Mouse (Mus musculus) myocyte (in vitro differentiated cells): ENCODE measurements at regions not wholly inside any gene's neighbourhood (a gene's known extent, or its start where the extent isn't known, plus 50 kb on each side); places are given as distances from the start of the nearest gene placed in this dataset.

Experiments used
- H3K27me3 ChIP-seq: one replicate; pipeline ENCODE4 v1.6.1; 2011; ENCODE audit not compliant: control insufficient read depth, insufficient read depth, insufficient read length
- H3K36me3 ChIP-seq: one replicate; pipeline ENCODE4 v1.6.1; 2011; ENCODE audit not compliant: control insufficient read depth, insufficient read depth
- H3K4me2 ChIP-seq: one replicate; pipeline ENCODE4 v1.6.1; 2011; ENCODE audit warnings: low read depth, control low read depth
- H3K4me3 ChIP-seq: one replicate; pipeline ENCODE4 v1.5.1; 2011; ENCODE audit warnings: mild to moderate bottlenecking, control low read depth, moderate library complexity
- H3K79me2 ChIP-seq: one replicate; pipeline ENCODE4 v1.6.1; 2011; ENCODE audit not compliant: control insufficient read depth, insufficient read depth
- H3ac ChIP-seq: one replicate; pipeline ENCODE4 v1.6.1; 2011; ENCODE audit not compliant: control insufficient read depth, insufficient read length
- CEBPB ChIP-seq: IDR thresholded peaks from 2 replicates; pipeline ENCODE4 v1.6.1; 2011; ENCODE audit warnings: mild to moderate bottlenecking, moderate library complexity; ENCODE audit not compliant: poor library complexity, insufficient read depth, severe bottlenecking
- E2F4 ChIP-seq: IDR thresholded peaks from one replicate; pipeline ENCODE4 v1.6.1; 2011; ENCODE audit warnings: mild to moderate bottlenecking, control low read depth, moderate library complexity; ENCODE audit not compliant: insufficient read depth
- MAX ChIP-seq: IDR thresholded peaks from one replicate; pipeline ENCODE4 v1.6.1; 2011; ENCODE audit warnings: low read depth, mild to moderate bottlenecking, control low read depth
- MYOD1 ChIP-seq, 3 experiments: IDR thresholded peaks; one replicate each; pipeline ENCODE4 v1.6.1; 2011; ENCODE audit warnings: control low read depth in 2 of 3, low read depth in 2 of 3, mild to moderate bottlenecking in 2 of 3, moderate library complexity in 1 of 3; ENCODE audit not compliant: insufficient read length in 2 of 3, control insufficient read depth in 1 of 3
- MYOG ChIP-seq, 3 experiments: IDR thresholded peaks; one replicate each; pipeline ENCODE4 v1.6.1; 2011; ENCODE audit warnings: control low read depth in 2 of 3, low read depth in 2 of 3, mild to moderate bottlenecking in 2 of 3; ENCODE audit not compliant: insufficient read length in 2 of 3, control insufficient read depth in 1 of 3, insufficient read depth in 1 of 3
- POLR2A ChIP-seq: IDR thresholded peaks from one replicate; pipeline ENCODE4 v1.6.1; 2011; ENCODE audit warnings: low read depth, mild to moderate bottlenecking, control low read depth, moderate library complexity; ENCODE audit not compliant: insufficient read length
- POLR2AphosphoS2 ChIP-seq: IDR thresholded peaks from one replicate; pipeline ENCODE4 v1.6.1; 2011; ENCODE audit warnings: low read depth, control low read depth; ENCODE audit not compliant: insufficient read length
- REST ChIP-seq: IDR thresholded peaks from one replicate; pipeline ENCODE4 v1.6.1; 2011; ENCODE audit warnings: mild to moderate bottlenecking, control low read depth, moderate library complexity; ENCODE audit not compliant: insufficient read depth, insufficient read length
- SRF ChIP-seq: IDR thresholded peaks from one replicate; pipeline ENCODE4 v1.6.1; 2011; ENCODE audit warnings: low read depth; ENCODE audit not compliant: control insufficient read depth, insufficient read length
- TCF12 ChIP-seq: IDR thresholded peaks from one replicate; pipeline ENCODE4 v1.6.1; 2011; ENCODE audit warnings: mild to moderate bottlenecking, control low read depth; ENCODE audit not compliant: poor library complexity, insufficient read depth, severe bottlenecking
- TCF3 ChIP-seq: IDR thresholded peaks from one replicate; pipeline ENCODE4 v1.6.1; 2011; ENCODE audit warnings: low read depth, control low read depth; ENCODE audit not compliant: insufficient read length
- USF1 ChIP-seq: IDR thresholded peaks from one replicate; pipeline ENCODE4 v1.6.1; 2011; ENCODE audit warnings: low read depth, mild to moderate bottlenecking, control low read depth, moderate library complexity

- no peak overlapping the region for H3K4me2 ChIP-seq
- no peaks in the 10 kb centered on the region for H3K27me3 ChIP-seq
- H3K36me3 ChIP-seq = no peaks in the 10 kb centered on the region
- TF ChIP-seq TCF12 (no peak), POLR2A (no peak), E2F4 (no peak), REST (no peak), MAX (no peak), POLR2AphosphoS2 (no peak), USF1 (no peak), MYOG (IDR thresholded peaks at IDR 0.05; ENCODE audit: control insufficient read depth in 1 of 3, insufficient read depth in 1 of 3, insufficient read length in 2 of 3, low read depth in 2 of 3) (no peak), CEBPB (no peak), SRF (no peak), MYOD1 (IDR thresholded peaks at IDR 0.05; ENCODE audit: control insufficient read depth in 1 of 3, insufficient read length in 2 of 3, low read depth in 2 of 3) (no peak), TCF3 (no peak)
- H3ac ChIP-seq = no peak overlapping the region
- H3K79me2 ChIP-seq = no peaks in the 10 kb centered on the region
- H3K4me3 ChIP-seq = no peak overlapping the region
Observed at GRCm38 (mm10) chr3:147416926-147417325, 564.8 kb downstream of the Ttll7 start.

GRCm38 (mm10) chr3:147419129-147419528 lies 567.0 kb downstream of the Ttll7 start:
- H3K79me2 ChIP-seq = no peaks in the 10 kb centered on the region
- H3K27me3 ChIP-seq = no peaks in the 10 kb centered on the region
- H3K36me3 ChIP-seq = no peaks in the 10 kb centered on the region
- H3ac ChIP-seq = no peak overlapping the region
- TF ChIP-seq POLR2A (no peak), MYOG (IDR thresholded peaks at IDR 0.05; ENCODE audit: control insufficient read depth in 1 of 3, insufficient read depth in 1 of 3, insufficient read length in 2 of 3, low read depth in 2 of 3) (no peak), MYOD1 (IDR thresholded peaks at IDR 0.05; ENCODE audit: control insufficient read depth in 1 of 3, insufficient read length in 2 of 3, low read depth in 2 of 3) (no peak), SRF (no peak), TCF12 (no peak)
- no peak overlapping the region for H3K4me2 ChIP-seq
- H3K4me3 ChIP-seq = no peak overlapping the region

DNA sequence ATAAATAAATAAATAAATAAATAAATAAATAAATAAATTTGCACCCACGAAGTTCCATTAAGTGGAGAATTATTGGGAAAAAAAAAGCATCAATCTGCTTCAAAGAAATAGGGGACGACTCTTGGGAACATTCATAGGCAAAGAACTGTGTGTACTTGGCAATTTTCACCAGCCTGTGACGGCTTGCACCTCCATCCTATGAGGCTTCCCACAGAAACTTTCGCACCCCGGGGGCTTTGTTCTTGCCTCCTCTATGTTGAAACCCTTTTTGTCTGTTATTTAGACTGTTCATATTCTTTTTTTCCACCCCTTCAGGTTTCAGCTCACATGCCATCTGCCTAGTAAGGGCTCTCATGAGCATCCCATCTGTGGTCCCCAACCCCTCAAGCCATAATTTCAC lies 570.0 kb downstream of the Ttll7 start:
- Histone ChIP-seq H3K79me2 (no peaks in the 10 kb centered on the region), H3K4me2 (no peak overlapping the region), H3K36me3 (no peaks in the 10 kb centered on the region), H3K27me3 (no peaks in the 10 kb centered on the region), H3K4me3 (no peak overlapping the region), H3ac (no peak overlapping the region)
- no peak for TF ChIP-seq CEBPB
- TF ChIP-seq POLR2A = no peak
- no peak for TF ChIP-seq MYOG (IDR thresholded peaks at IDR 0.05; ENCODE audit: control insufficient read depth in 1 of 3, insufficient read depth in 1 of 3, insufficient read length in 2 of 3, low read depth in 2 of 3)
- TF ChIP-seq MYOD1 (IDR thresholded peaks at IDR 0.05; ENCODE audit: control insufficient read depth in 1 of 3, insufficient read length in 2 of 3, low read depth in 2 of 3) = no peak
- no peak for TF ChIP-seq USF1
- no peak for TF ChIP-seq TCF3
- no peak for TF ChIP-seq SRF
- TF ChIP-seq MAX = no peak
- no peak for TF ChIP-seq POLR2AphosphoS2

DNA sequence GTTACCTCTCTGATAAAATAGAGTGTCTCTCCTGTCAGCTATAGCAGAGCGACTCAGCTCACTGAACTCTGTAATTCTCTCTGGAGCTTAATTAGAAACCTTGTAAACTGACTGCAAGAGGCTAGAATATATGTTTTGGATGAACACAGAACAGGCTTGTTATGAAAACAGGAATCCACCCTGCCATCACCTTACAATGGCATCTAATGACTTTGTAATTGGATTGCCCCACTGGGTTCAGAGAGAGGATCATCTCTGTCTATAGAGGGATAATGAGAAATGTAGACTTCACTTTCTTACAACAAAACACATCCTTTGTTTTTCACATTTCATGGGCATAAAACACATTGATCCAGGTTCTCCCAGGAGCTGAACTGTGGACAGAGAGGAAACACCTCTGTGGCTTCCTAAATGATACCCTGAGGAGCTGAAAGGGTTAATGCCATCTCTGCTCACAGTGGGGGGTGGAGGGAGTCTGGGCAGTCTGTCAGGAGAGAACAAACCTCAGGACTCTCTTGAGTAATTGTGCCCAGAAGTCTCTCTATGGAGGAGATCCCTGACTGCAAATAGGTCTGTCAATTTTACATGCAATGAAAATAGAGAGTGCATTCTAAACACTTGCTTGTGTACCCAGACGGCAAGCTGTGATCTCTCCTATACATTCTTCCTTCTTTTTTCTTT lies 571.9 kb downstream of the Ttll7 start:
- Histone ChIP-seq H3K36me3 (no peaks in the 10 kb centered on the region), H3K4me3 (no peak overlapping the region), H3ac (no peak overlapping the region), H3K27me3 (no peaks in the 10 kb centered on the region), H3K4me2 (no peak overlapping the region), H3K79me2 (no peaks in the 10 kb centered on the region)
- no peak for TF ChIP-seq POLR2AphosphoS2
- TF ChIP-seq MYOD1 (IDR thresholded peaks at IDR 0.05; ENCODE audit: control insufficient read depth in 1 of 3, insufficient read length in 2 of 3, low read depth in 2 of 3) = no peak
- no peak for TF ChIP-seq TCF12
- TF ChIP-seq TCF3 = no peak
- TF ChIP-seq MYOG (IDR thresholded peaks at IDR 0.05; ENCODE audit: control insufficient read depth in 1 of 3, insufficient read depth in 1 of 3, insufficient read length in 2 of 3, low read depth in 2 of 3) = no peak
- TF ChIP-seq SRF = no peak
- TF ChIP-seq MAX = no peak
- TF ChIP-seq E2F4 = no peak
- TF ChIP-seq USF1 = no peak
- no peak for TF ChIP-seq CEBPB
- TF ChIP-seq POLR2A = no peak
- no peak for TF ChIP-seq REST

DNA sequence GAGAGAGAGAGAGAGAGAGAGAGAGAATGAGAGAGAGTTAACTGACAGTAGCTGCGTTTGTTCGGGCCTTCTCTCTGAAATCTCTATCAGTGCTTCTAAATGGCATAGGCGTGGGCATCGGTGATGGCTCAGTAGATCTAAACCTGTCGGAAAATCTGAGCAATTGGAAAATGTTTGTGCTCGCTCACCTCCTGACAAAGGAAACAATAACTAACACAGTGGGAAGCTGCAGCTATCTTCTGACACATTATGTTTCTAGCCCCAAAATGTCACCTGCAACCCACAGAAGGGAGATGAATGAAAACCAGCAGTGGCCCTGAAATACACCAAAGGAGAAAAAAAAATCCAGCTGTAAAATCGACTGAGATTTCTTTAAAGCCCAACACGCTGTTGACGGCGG lies 576.7 kb downstream of the Ttll7 start:
- H3K4me3 ChIP-seq = no peak overlapping the region
- H3K27me3 ChIP-seq = no peaks in the 10 kb centered on the region
- H3K79me2 ChIP-seq = no peaks in the 10 kb centered on the region
- H3K4me2 ChIP-seq = no peak overlapping the region
- no peak overlapping the region for H3ac ChIP-seq
- no peak for TF ChIP-seq TCF3
- no peak for TF ChIP-seq MAX
- TF ChIP-seq POLR2AphosphoS2 = no peak
- TF ChIP-seq MYOG (IDR thresholded peaks at IDR 0.05; ENCODE audit: control insufficient read depth in 1 of 3, insufficient read depth in 1 of 3, insufficient read length in 2 of 3, low read depth in 2 of 3) = no peak
- no peak for TF ChIP-seq SRF
- no peak for TF ChIP-seq POLR2A
- TF ChIP-seq CEBPB = no peak
- no peak for TF ChIP-seq E2F4
- no peak for TF ChIP-seq REST
- no peak for TF ChIP-seq TCF12
- no peak for TF ChIP-seq MYOD1 (IDR thresholded peaks at IDR 0.05; ENCODE audit: control insufficient read depth in 1 of 3, insufficient read length in 2 of 3, low read depth in 2 of 3)
- no peak for TF ChIP-seq USF1
- no peaks in the 10 kb centered on the region for H3K36me3 ChIP-seq
